Comparison of ENCODE assay signal across 30 mouse cellular contexts in the genomic region with DNA sequence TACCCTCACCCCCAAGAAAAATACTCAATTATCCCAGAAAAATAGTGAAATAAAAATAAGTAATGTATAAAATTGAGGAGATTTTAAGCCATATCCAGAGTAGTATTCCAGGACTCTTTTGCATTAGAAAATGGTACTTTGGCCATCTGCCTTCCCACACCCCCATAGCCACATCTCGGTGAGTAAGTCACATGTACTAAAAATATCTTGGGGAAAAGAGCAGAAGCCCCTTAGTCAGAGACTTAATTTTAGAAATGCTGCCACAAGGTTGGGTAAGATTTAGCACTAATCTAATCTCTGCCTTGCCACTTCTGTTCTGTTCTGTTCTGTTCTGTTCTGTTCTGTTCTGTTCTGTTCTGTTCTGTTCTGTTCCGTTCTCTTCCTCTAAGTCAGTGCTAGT.
A peak's percentile ranks its signal among the peaks of the same experiment; 100 is the strongest.
DNase-seq lines count a peak whose midpoint lies in the region; ATAC-seq and TF ChIP-seq lines count a peak whose summit lies in the region.
"Had no signal": no experiment of that assay in that cellular context is flagged by ENCODE, and none has a peak within 500 bp of the region (broad histone marks: within the 10 kb centered on the region; RNA-seq: fewer than 3 reads in every experiment).

No protein-coding gene starts in this region.

- H3K4me3 ChIP-seq in embryonic fibroblast, embryonic 13.5 days (ENCODE audit: insufficient read depth, low read length) = no peak overlapping the region
- no peak overlapping the region for H3K4me3 ChIP-seq in intestine, embryonic 15.5 days (replicated peaks)
- H3K4me3 ChIP-seq: embryonic facial prominence, embryonic 12.5 days; forebrain, embryonic 10.5 days; forebrain, embryonic 15.5 days; gastrocnemius, adult 2 months; heart, embryonic 13.5 days; hindbrain, embryonic 12.5 days; limb, embryonic 12.5 days; liver, embryonic 15.5 days had no signal

- H3K4me1 ChIP-seq in embryonic fibroblast, embryonic 13.5 days (ENCODE audit: control insufficient read depth, insufficient read depth, low read length) = no peaks in the 10 kb centered on the region
- no peaks in the 10 kb centered on the region for H3K4me1 ChIP-seq in intestine, embryonic 15.5 days (replicated peaks)
- H3K4me1 ChIP-seq: embryonic facial prominence, embryonic 12.5 days; forebrain, embryonic 10.5 days; forebrain, embryonic 15.5 days; heart, embryonic 13.5 days; hindbrain, embryonic 12.5 days; limb, embryonic 12.5 days; liver, embryonic 15.5 days had no signal

- no peaks in the 10 kb centered on the region for H3K36me3 ChIP-seq in intestine, embryonic 15.5 days
- H3K36me3 ChIP-seq: embryonic facial prominence, embryonic 12.5 days; forebrain, embryonic 10.5 days; forebrain, embryonic 15.5 days; heart, embryonic 13.5 days; hindbrain, embryonic 12.5 days; limb, embryonic 12.5 days; liver, embryonic 15.5 days had no signal

- no peak for TF ChIP-seq POLR2A in embryonic fibroblast, embryonic 13.5 days (IDR thresholded peaks at IDR 0.05; ENCODE audit: low read depth, low read length)

- ATAC-seq in intestine, embryonic 15.5 days = no peak
- ATAC-seq: forebrain, embryonic 15.5 days; hindbrain, postnatal 0 days; intestine, embryonic 16.5 days had no signal

- no peak for TF ChIP-seq CTCF in embryonic fibroblast, embryonic 13.5 days (IDR thresholded peaks at IDR 0.05; ENCODE audit: borderline replicate concordance, insufficient read depth, low read length)

- H3K9me3 ChIP-seq in intestine, embryonic 15.5 days = no peaks in the 10 kb centered on the region
- H3K9me3 ChIP-seq: embryonic facial prominence, embryonic 12.5 days; forebrain, embryonic 10.5 days; forebrain, embryonic 15.5 days; heart, embryonic 13.5 days; hindbrain, embryonic 12.5 days; limb, embryonic 12.5 days; liver, embryonic 15.5 days had no signal

- peak overlapping the region; percentile 34; the same call in 1 of the 2 replicates for H3K27ac ChIP-seq in embryonic fibroblast, embryonic 13.5 days (ENCODE audit: insufficient read depth, low read length)
- H3K27ac ChIP-seq in intestine, embryonic 15.5 days = no peak overlapping the region
- H3K27ac ChIP-seq: embryonic facial prominence, embryonic 12.5 days; forebrain, embryonic 10.5 days; forebrain, embryonic 15.5 days; gastrocnemius, adult 2 months; heart, embryonic 13.5 days; hindbrain, embryonic 12.5 days; hindbrain, postnatal 0 days; kidney, postnatal 0 days; limb, embryonic 12.5 days; liver, embryonic 15.5 days had no signal

- WGBS in intestine, embryonic 15.5 days = 82% methylated on average over 2 of the region's 2 CpGs

- no peak overlapping the region for H3K4me2 ChIP-seq in intestine, embryonic 15.5 days (replicated peaks)
- H3K4me2 ChIP-seq: embryonic facial prominence, embryonic 12.5 days; forebrain, embryonic 15.5 days; heart, embryonic 13.5 days; hindbrain, embryonic 12.5 days; limb, embryonic 12.5 days; liver, embryonic 15.5 days; lung, embryonic 14.5 days had no signal

- H3K9ac ChIP-seq in intestine, embryonic 15.5 days = no peak overlapping the region
- H3K9ac ChIP-seq: embryonic facial prominence, embryonic 12.5 days; forebrain, embryonic 15.5 days; heart, embryonic 13.5 days; hindbrain, embryonic 12.5 days; limb, embryonic 12.5 days; liver, embryonic 15.5 days; lung, embryonic 14.5 days had no signal

- peak; percentile 30 for DNase-seq in heart, adult 8-10 months (ENCODE audit: low spot score)
- no peak for DNase-seq in heart, postnatal 4 days
- peak; percentile 60 for DNase-seq in right cerebral cortex, adult 18-20 months
- DNase-seq in right cerebral cortex, postnatal 14 days = no peak
- DNase-seq in telencephalon, adult 2 months (ENCODE audit: low read depth, low spot score) = peak; percentile 62
- DNase-seq: adrenal gland, postnatal 36 days; cerebellum, adult 11 months; cerebellum, adult 9-10 months; embryo, embryonic 11 days; gastrocnemius, adult 2 months; gastrocnemius, postnatal 36 days; heart, postnatal 14 days; kidney, adult 8-10 months; kidney, postnatal 4 days; lung, embryonic 14.5 days; lung, postnatal 14 days; midbrain, embryonic 14.5 days; thymus, postnatal 14 days had no signal

- H3K27me3 ChIP-seq in intestine, embryonic 15.5 days (replicated peaks) = no peaks in the 10 kb centered on the region
- H3K27me3 ChIP-seq: embryonic facial prominence, embryonic 12.5 days; forebrain, embryonic 15.5 days; heart, embryonic 13.5 days; hindbrain, embryonic 12.5 days; limb, embryonic 12.5 days; liver, embryonic 15.5 days had no signal

Comparison
In these comparisons a context has a peak if more than half of its experiments do, and no peak if none do; other contexts are left out.
1. DNase-seq: peak in heart, adult 8-10 months (single experiment), right cerebral cortex, adult 18-20 months (single experiment) and telencephalon, adult 2 months (single experiment); none in heart, postnatal 4 days (single experiment) and right cerebral cortex, postnatal 14 days (single experiment).